Mouse (Mus musculus) lung, postnatal 0 days (tissue): Measurements from ENCODE around the gene Tex12.

Source experiments
- CTCF ChIP-seq: IDR thresholded peaks from 2 replicates; pipeline ENCODE4 v1.5.1; 2016; ENCODE audit warnings: antibody characterized with exemption, mild to moderate bottlenecking
- EP300 ChIP-seq: IDR thresholded peaks from 2 replicates; pipeline ENCODE4 v1.6.1; 2016; ENCODE audit warnings: antibody characterized with exemption, mild to moderate bottlenecking, control low read depth

- TF ChIP-seq CTCF (no peak), EP300 (no peak)
Observed at GRCm38 (mm10) chr9:50525585-50525984, 35.5 kb downstream of the Tex12 start.
